In the genomic region with DNA sequence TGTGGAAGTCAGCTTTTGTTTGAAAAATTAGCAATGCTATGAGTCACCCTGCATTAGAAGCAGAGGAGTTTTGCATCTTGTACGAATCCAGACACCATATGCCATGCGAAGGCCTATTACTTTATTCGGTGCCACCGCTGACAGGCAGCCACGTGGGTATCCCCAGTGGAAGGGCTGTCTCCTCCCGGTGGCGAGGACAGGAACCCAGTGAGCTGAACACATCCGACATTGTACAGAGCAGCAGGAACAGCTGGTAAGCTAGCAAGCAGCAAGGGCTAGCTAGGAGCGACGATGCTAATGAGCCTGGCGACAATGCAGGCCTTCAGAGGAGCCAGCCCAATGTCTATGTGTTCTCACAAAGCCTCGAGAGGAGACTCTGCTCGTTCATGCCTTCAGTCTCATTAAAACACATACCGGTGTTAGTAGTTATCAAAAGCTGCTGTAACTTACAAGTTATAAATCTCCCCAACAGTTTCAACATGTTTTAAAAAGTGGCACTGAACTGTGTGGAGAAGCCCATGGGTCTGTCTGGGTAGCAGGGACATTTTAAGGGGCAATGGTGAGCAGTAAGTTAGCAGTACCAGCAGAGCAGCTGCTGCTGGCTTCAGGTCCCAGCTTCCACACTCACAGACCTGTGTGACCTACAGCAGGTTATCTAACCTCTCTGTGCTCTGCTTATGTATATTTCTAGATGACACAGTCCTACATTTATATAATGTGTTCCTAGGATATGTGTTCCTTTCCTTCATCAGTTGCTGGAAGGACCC, we compare ENCODE assay signal across 8 mouse cellular contexts.
DNase-seq lines count a peak whose midpoint lies in the region; ATAC-seq lines count a peak whose summit lies in the region.

No protein-coding gene starts in this region.

- ATAC-seq in cerebellum, adult (ENCODE audit: insufficient number of reproducible peaks, low FRiP score, low TSS enrichment) = peak; percentile 57
- ATAC-seq in granulocyte monocyte progenitor cell, adult 5-6 weeks (replicated peaks; ENCODE audit: poor library complexity, severe bottlenecking) = no peak

- intact Hi-C loops in heart, postnatal 25 days (cut with DNase I) = no loop called here

- no peak for DNase-seq in cerebellum, adult 8-10 months
- DNase-seq in frontal cortex, postnatal 25 days (ENCODE audit: low spot score in 2 of 2) = peak; percentile 42 to 49
- peak; percentile 67 to 81 for DNase-seq in left cerebral cortex, adult 9 months (ENCODE audit: low spot score in 2 of 2)
- DNase-seq in retina, adult 2 months (ENCODE audit: low read depth, low spot score) = peak; percentile 22
- DNase-seq in adrenal gland, adult 2 months = no peak
- no peak for DNase-seq in heart, postnatal 25 days (ENCODE audit: low spot score)

Comparison
In these comparisons a context has a peak if more than half of its experiments do, and no peak if none do; other contexts are left out.
1. DNase-seq: peak in frontal cortex, postnatal 25 days (2 of 2), left cerebral cortex, adult 9 months (2 of 2) and retina, adult 2 months (single experiment); none in cerebellum, adult 8-10 months (single experiment), adrenal gland, adult 2 months (single experiment) and heart, postnatal 25 days (single experiment).